Mouse (Mus musculus) testis, postnatal 10 days (tissue): ENCODE data around the gene Olfr1441.

Experiments
- DNase-seq: peaks from one replicate; pipeline ENCODE4 v3.0.0; 2021; ENCODE audit warnings: low spot score

Olfr1441 gene

GRCm38 (mm10) chr19:12462851-12463721 lies 45.9 kb downstream of the Olfr1441 start:
- no peak for DNase-seq

- no peak for DNase-seq
Observed at GRCm38 (mm10) chr19:12463722-12464035, 46.4 kb downstream of the Olfr1441 start.

GRCm38 (mm10) chr19:12464127-12464526 lies 46.9 kb downstream of the Olfr1441 start:
- DNase-seq = no peak

GRCm38 (mm10) chr19:12464674-12465073 lies 47.4 kb downstream of the Olfr1441 start:
- DNase-seq = no peak

- no peak for DNase-seq
Observed at GRCm38 (mm10) chr19:12465530-12466144, 48.4 kb downstream of the Olfr1441 start.

- peak; percentile 73 for DNase-seq
Observed at GRCm38 (mm10) chr19:12466204-12466603, 49.0 kb downstream of the Olfr1441 start.

GRCm38 (mm10) chr19:12467436-12467835 lies 50.2 kb downstream of the Olfr1441 start:
- DNase-seq = peak; percentile 73

- peak; percentile 43 for DNase-seq
Observed at GRCm38 (mm10) chr19:12471866-12472265, 54.6 kb downstream of the Olfr1441 start.

GRCm38 (mm10) chr19:12472381-12472976 lies 55.2 kb downstream of the Olfr1441 start:
- DNase-seq = peak; percentile 36
